Mouse (Mus musculus): ENCODE measurements at regions not wholly inside any gene's neighbourhood (a gene's known extent, or its start where the extent isn't known, plus 50 kb on each side); places are given as distances from the start of the nearest gene placed in this dataset.
A peak's percentile ranks its signal among the peaks of the same experiment; 100 is the strongest.

GRCm38 (mm10) chr13:97514421-97515066 lies 245.9 kb downstream of the Gm10260 start:
- ATAC-seq (ENCODE audit: low read depth): no peak
- no peak overlapping the region for H3K4me3 ChIP-seq (ENCODE audit: low read length)
- WGBS: 40% methylated on average over 21 of the region's 21 CpGs

GRCm38 (mm10) chr13:97512521-97512920 lies 247.9 kb downstream of the Gm10260 start:
- no peak overlapping the region for H3K4me2 ChIP-seq (ENCODE audit: low read depth, low read length)
- peaks cover 14% of the 10 kb centered on the region for H3K4me1 ChIP-seq (replicated peaks; ENCODE audit: control insufficient read depth, insufficient read depth, low read length)
- ATAC-seq (ENCODE audit: low read depth): no peak
- no peaks in the 10 kb centered on the region for H3K36me3 ChIP-seq (ENCODE audit: control insufficient read depth, insufficient read depth, low read length)
- H3K9me3 ChIP-seq (ENCODE audit: control insufficient read depth, low read length): no peaks in the 10 kb centered on the region
- no peak overlapping the region for H3K9ac ChIP-seq (ENCODE audit: low read length)
- H3K4me3 ChIP-seq (ENCODE audit: low read length): no peak overlapping the region
- H3K27me3 ChIP-seq (ENCODE audit: control insufficient read depth, insufficient read depth, low read depth, low read length): no peaks in the 10 kb centered on the region
- 32% methylated on average over 4 of the region's 4 CpGs for WGBS
- no peak overlapping the region for H3K27ac ChIP-seq (ENCODE audit: low read length)

More at GRCm38 (mm10) chr13:97514421-97515066, 245.9 kb downstream of the Gm10260 start:
- Histone ChIP-seq H3K27ac (ENCODE audit: low read length) (no peak overlapping the region), H3K4me2 (ENCODE audit: low read depth, low read length) (no peak overlapping the region), H3K36me3 (ENCODE audit: control insufficient read depth, insufficient read depth, low read length) (no peaks in the 10 kb centered on the region), H3K9ac (ENCODE audit: low read length) (no peak overlapping the region), H3K4me1 (replicated peaks; ENCODE audit: control insufficient read depth, insufficient read depth, low read length) (peaks cover 14% of the 10 kb centered on the region), H3K27me3 (ENCODE audit: control insufficient read depth, insufficient read depth, low read depth, low read length) (no peaks in the 10 kb centered on the region), H3K9me3 (ENCODE audit: control insufficient read depth, low read length) (no peaks in the 10 kb centered on the region)

GRCm38 (mm10) chr13:97510431-97511261 lies 249.8 kb downstream of the Gm10260 start:
- Histone ChIP-seq H3K9me3 (ENCODE audit: control insufficient read depth, low read length) (no peaks in the 10 kb centered on the region), H3K4me3 (ENCODE audit: low read length) (no peak overlapping the region), H3K27me3 (ENCODE audit: control insufficient read depth, insufficient read depth, low read depth, low read length) (no peaks in the 10 kb centered on the region), H3K9ac (ENCODE audit: low read length) (no peak overlapping the region), H3K36me3 (ENCODE audit: control insufficient read depth, insufficient read depth, low read length) (no peaks in the 10 kb centered on the region), H3K27ac (ENCODE audit: low read length) (peak overlapping the region; percentile 45; the same call in 1 of the 2 replicates), H3K4me2 (ENCODE audit: low read depth, low read length) (peak overlapping the region; percentile 4; the same call in 1 of the 2 replicates), H3K4me1 (replicated peaks; ENCODE audit: control insufficient read depth, insufficient read depth, low read length) (peaks cover 14% of the 10 kb centered on the region)
- WGBS: 18% methylated on average over 10 of the region's 10 CpGs
- ATAC-seq (ENCODE audit: low read depth): peak; percentile 87

- H3K27me3 ChIP-seq (ENCODE audit: control insufficient read depth, insufficient read depth, low read depth, low read length): no peaks in the 10 kb centered on the region
- no peak for ATAC-seq (ENCODE audit: low read depth)
- H3K9ac ChIP-seq (ENCODE audit: low read length): no peak overlapping the region
- no peak overlapping the region for H3K4me3 ChIP-seq (ENCODE audit: low read length)
- H3K27ac ChIP-seq (ENCODE audit: low read length): no peak overlapping the region
- WGBS: 79% methylated on average over 5 of the region's 5 CpGs
- H3K4me2 ChIP-seq (ENCODE audit: low read depth, low read length): no peak overlapping the region
- H3K4me1 ChIP-seq (replicated peaks; ENCODE audit: control insufficient read depth, insufficient read depth, low read length): no peaks in the 10 kb centered on the region
- no peaks in the 10 kb centered on the region for H3K9me3 ChIP-seq (ENCODE audit: control insufficient read depth, low read length)
- no peaks in the 10 kb centered on the region for H3K36me3 ChIP-seq (ENCODE audit: control insufficient read depth, insufficient read depth, low read length)
Observed at GRCm38 (mm10) chr13:97504949-97505348, 255.5 kb downstream of the Gm10260 start.

- Histone ChIP-seq H3K9me3 (ENCODE audit: control insufficient read depth, low read length) (no peaks in the 10 kb centered on the region), H3K4me2 (ENCODE audit: low read depth, low read length) (no peak overlapping the region), H3K36me3 (ENCODE audit: control insufficient read depth, insufficient read depth, low read length) (no peaks in the 10 kb centered on the region), H3K9ac (ENCODE audit: low read length) (no peak overlapping the region), H3K27me3 (ENCODE audit: control insufficient read depth, insufficient read depth, low read depth, low read length) (no peaks in the 10 kb centered on the region), H3K4me3 (ENCODE audit: low read length) (no peak overlapping the region), H3K27ac (ENCODE audit: low read length) (no peak overlapping the region), H3K4me1 (replicated peaks; ENCODE audit: control insufficient read depth, insufficient read depth, low read length) (no peaks in the 10 kb centered on the region)
- ATAC-seq (ENCODE audit: low read depth): no peak
- WGBS: 90% methylated on average over 10 of the region's 10 CpGs
Observed at GRCm38 (mm10) chr13:97503955-97504739, 256.3 kb downstream of the Gm10260 start.

GRCm38 (mm10) chr13:97503391-97503790 lies 257.0 kb downstream of the Gm10260 start:
- no peaks in the 10 kb centered on the region for H3K27me3 ChIP-seq (ENCODE audit: control insufficient read depth, insufficient read depth, low read depth, low read length)
- H3K4me2 ChIP-seq (ENCODE audit: low read depth, low read length): no peak overlapping the region
- H3K36me3 ChIP-seq (ENCODE audit: control insufficient read depth, insufficient read depth, low read length): no peaks in the 10 kb centered on the region
- H3K27ac ChIP-seq (ENCODE audit: low read length): no peak overlapping the region
- no peak overlapping the region for H3K9ac ChIP-seq (ENCODE audit: low read length)
- no peak overlapping the region for H3K4me3 ChIP-seq (ENCODE audit: low read length)
- no peak for ATAC-seq (ENCODE audit: low read depth)
- H3K9me3 ChIP-seq (ENCODE audit: control insufficient read depth, low read length): no peaks in the 10 kb centered on the region
- no peaks in the 10 kb centered on the region for H3K4me1 ChIP-seq (replicated peaks; ENCODE audit: control insufficient read depth, insufficient read depth, low read length)
- WGBS: 49% methylated on average over 5 of the region's 5 CpGs

- WGBS: 72% methylated on average over 8 of the region's 8 CpGs
- no peaks in the 10 kb centered on the region for H3K4me1 ChIP-seq (replicated peaks; ENCODE audit: control insufficient read depth, insufficient read depth, low read length)
- no peak for ATAC-seq (ENCODE audit: low read depth)
Observed at GRCm38 (mm10) chr13:97500155-97500554, 259.2 kb downstream of the Enc1 start.

GRCm38 (mm10) chr13:97498981-97499380 lies 258.1 kb downstream of the Enc1 start:
- H3K36me3 ChIP-seq (ENCODE audit: control insufficient read depth, insufficient read depth, low read length): no peaks in the 10 kb centered on the region
- H3K4me1 ChIP-seq (replicated peaks; ENCODE audit: control insufficient read depth, insufficient read depth, low read length): no peaks in the 10 kb centered on the region
- no peaks in the 10 kb centered on the region for H3K9me3 ChIP-seq (ENCODE audit: control insufficient read depth, low read length)
- H3K27me3 ChIP-seq (ENCODE audit: control insufficient read depth, insufficient read depth, low read depth, low read length): no peaks in the 10 kb centered on the region
- 85% methylated on average over 5 of the region's 5 CpGs for WGBS
- no peak overlapping the region for H3K27ac ChIP-seq (ENCODE audit: low read length)
- no peak overlapping the region for H3K9ac ChIP-seq (ENCODE audit: low read length)
- no peak overlapping the region for H3K4me3 ChIP-seq (ENCODE audit: low read length)
- H3K4me2 ChIP-seq (ENCODE audit: low read depth, low read length): no peak overlapping the region
- no peak for ATAC-seq (ENCODE audit: low read depth)

More at GRCm38 (mm10) chr13:97500155-97500554, 259.2 kb downstream of the Enc1 start:
- no peaks in the 10 kb centered on the region for H3K27me3 ChIP-seq (ENCODE audit: control insufficient read depth, insufficient read depth, low read depth, low read length)
- no peak overlapping the region for H3K27ac ChIP-seq (ENCODE audit: low read length)
- no peak overlapping the region for H3K9ac ChIP-seq (ENCODE audit: low read length)
- no peak overlapping the region for H3K4me2 ChIP-seq (ENCODE audit: low read depth, low read length)
- H3K36me3 ChIP-seq (ENCODE audit: control insufficient read depth, insufficient read depth, low read length): no peaks in the 10 kb centered on the region
- H3K4me3 ChIP-seq (ENCODE audit: low read length): no peak overlapping the region
- H3K9me3 ChIP-seq (ENCODE audit: control insufficient read depth, low read length): no peaks in the 10 kb centered on the region

- WGBS: 75% methylated on average over 5 of the region's 5 CpGs
- no peak overlapping the region for H3K9ac ChIP-seq (ENCODE audit: low read length)
- H3K4me3 ChIP-seq (ENCODE audit: low read length): no peak overlapping the region
- no peaks in the 10 kb centered on the region for H3K4me1 ChIP-seq (replicated peaks; ENCODE audit: control insufficient read depth, insufficient read depth, low read length)
- H3K36me3 ChIP-seq (ENCODE audit: control insufficient read depth, insufficient read depth, low read length): no peaks in the 10 kb centered on the region
- H3K27ac ChIP-seq (ENCODE audit: low read length): no peak overlapping the region
- H3K9me3 ChIP-seq (ENCODE audit: control insufficient read depth, low read length): no peaks in the 10 kb centered on the region
- ATAC-seq (ENCODE audit: low read depth): no peak
- no peak overlapping the region for H3K4me2 ChIP-seq (ENCODE audit: low read depth, low read length)
- H3K27me3 ChIP-seq (ENCODE audit: control insufficient read depth, insufficient read depth, low read depth, low read length): no peaks in the 10 kb centered on the region
Observed at GRCm38 (mm10) chr13:97497928-97498327, 257.0 kb downstream of the Enc1 start.
